Mouse (Mus musculus): ENCODE data around the gene Clcnkb. TPM values are rescaled to one million over a fixed set of nuclear protein-coding genes. Genes with fewer than 3 reads are reported as not detected.

Clcnkb gene
- polyA plus RNA-seq, 1 experiment from 2014 or later: not detected

DNA sequence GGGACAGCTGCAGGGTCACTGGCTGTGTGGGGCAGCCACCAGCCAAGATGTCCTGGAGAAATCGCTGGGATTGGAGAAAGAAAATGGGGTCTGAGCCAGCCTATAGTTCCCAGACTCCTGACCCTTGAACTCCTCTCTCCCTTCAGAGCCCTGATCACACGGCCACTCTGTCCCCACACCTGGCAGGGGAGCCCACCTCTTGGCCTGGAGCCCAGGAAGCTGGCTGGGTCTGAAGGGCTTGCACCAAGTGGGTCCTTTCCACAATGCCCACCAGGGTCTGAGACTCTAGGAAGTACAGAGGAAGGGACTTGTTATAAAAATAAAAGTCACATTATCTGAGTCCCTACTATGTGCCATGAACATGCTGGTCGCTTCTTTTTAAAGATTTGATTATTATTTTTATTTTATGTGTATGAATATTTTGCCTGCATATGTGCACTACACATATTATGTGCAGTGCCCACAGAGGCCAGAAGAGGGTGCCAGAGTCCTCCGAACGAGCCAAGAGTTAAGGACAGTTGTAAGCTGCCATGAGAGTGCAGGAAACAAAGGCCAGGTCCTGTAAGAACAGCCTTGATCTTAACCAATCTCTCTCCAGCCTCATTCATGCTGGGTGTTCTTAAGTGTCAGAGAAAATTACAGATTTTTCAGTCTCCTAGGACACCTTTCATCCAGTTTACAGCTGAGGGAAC is 28.6 kb downstream of the Clcnkb start:
- Histone ChIP-seq H3K4me3 (no peak overlapping the region), H3K36me3 (replicated peaks) (no peaks in the 10 kb centered on the region), H3K9me3 (no peaks in the 10 kb centered on the region), H3K27ac (no peak overlapping the region), H3K4me1 (peaks cover 39% of the 10 kb centered on the region), H3K27me3 (ENCODE audit: poor library complexity, severe bottlenecking) (peaks cover 39% of the 10 kb centered on the region)
- peak; percentile 78 for DNase-seq (ENCODE audit: extremely low spot score, low spot score)
- 21% methylated on average over 5 of the region's 5 CpGs for WGBS

GRCm38 (mm10) chr4:141386150-141386549 is 29.7 kb downstream of the Clcnkb start:
- Histone ChIP-seq H3K36me3 (replicated peaks) (no peaks in the 10 kb centered on the region), H3K27ac (no peak overlapping the region), H3K4me1 (peaks cover 43% of the 10 kb centered on the region), H3K27me3 (ENCODE audit: poor library complexity, severe bottlenecking) (peaks cover 44% of the 10 kb centered on the region), H3K9me3 (no peaks in the 10 kb centered on the region), H3K4me3 (no peak overlapping the region)
- WGBS: 73% methylated on average over 7 of the region's 7 CpGs
- DNase-seq (ENCODE audit: extremely low spot score, low spot score): no peak

- under 1% methylated on average over 7 of the region's 7 CpGs for WGBS
- no peaks in the 10 kb centered on the region for H3K9me3 ChIP-seq
- DNase-seq (ENCODE audit: extremely low spot score, low spot score): peak; percentile 73
These were observed 30.5 kb downstream of the Clcnkb start for GRCm38 (mm10) chr4:141385275-141385674.

DNA sequence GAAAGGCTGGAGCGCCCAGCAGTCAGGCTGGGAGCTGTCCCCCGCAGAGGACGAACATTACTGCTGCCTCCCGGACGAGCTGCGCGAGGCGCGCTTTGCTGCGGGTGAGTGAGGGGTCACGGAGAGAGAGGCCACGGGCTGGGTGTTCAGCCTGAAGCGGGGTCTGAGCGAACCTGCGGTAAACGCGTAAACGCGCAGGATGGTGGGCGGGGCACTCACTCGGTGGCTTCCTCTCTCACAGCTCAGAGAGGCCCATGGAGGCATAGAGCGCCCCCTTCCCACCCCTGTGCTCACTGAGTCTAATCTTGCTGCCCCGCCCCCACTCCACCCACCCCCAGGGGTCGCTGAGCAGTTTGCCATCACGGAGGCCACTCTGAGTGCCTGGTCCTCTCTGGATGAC is 33.4 kb downstream of the Clcnkb start:
- WGBS: under 1% methylated on average over 25 of the region's 25 CpGs
- peak overlapping the region; percentile 21; the same call in 1 of the 2 replicates for H3K27ac ChIP-seq
- DNase-seq (ENCODE audit: extremely low spot score, low spot score): peak; percentile 36
- peak overlapping the region; percentile 53 for H3K4me3 ChIP-seq
- H3K9me3 ChIP-seq: no peaks in the 10 kb centered on the region
- peaks cover 59% of the 10 kb centered on the region for H3K27me3 ChIP-seq (ENCODE audit: poor library complexity, severe bottlenecking)
- no peaks in the 10 kb centered on the region for H3K36me3 ChIP-seq (replicated peaks)
- peaks cover 33% of the 10 kb centered on the region for H3K4me1 ChIP-seq

More at GRCm38 (mm10) chr4:141385275-141385674, 30.5 kb downstream of the Clcnkb start:
- H3K4me3 ChIP-seq: no peak overlapping the region
- no peaks in the 10 kb centered on the region for H3K36me3 ChIP-seq (replicated peaks)
- peaks cover 53% of the 10 kb centered on the region for H3K27me3 ChIP-seq (ENCODE audit: poor library complexity, severe bottlenecking)
- no peak overlapping the region for H3K27ac ChIP-seq
- peaks cover 43% of the 10 kb centered on the region for H3K4me1 ChIP-seq

- peaks cover 52% of the 10 kb centered on the region for H3K27me3 ChIP-seq (ENCODE audit: poor library complexity, severe bottlenecking)
- 67% methylated on average over 8 of the region's 8 CpGs for WGBS
- no peak for DNase-seq (ENCODE audit: extremely low spot score, low spot score)
These were observed 36.1 kb downstream of the Clcnkb start for GRCm38 (mm10) chr4:141379674-141380073.

DNA sequence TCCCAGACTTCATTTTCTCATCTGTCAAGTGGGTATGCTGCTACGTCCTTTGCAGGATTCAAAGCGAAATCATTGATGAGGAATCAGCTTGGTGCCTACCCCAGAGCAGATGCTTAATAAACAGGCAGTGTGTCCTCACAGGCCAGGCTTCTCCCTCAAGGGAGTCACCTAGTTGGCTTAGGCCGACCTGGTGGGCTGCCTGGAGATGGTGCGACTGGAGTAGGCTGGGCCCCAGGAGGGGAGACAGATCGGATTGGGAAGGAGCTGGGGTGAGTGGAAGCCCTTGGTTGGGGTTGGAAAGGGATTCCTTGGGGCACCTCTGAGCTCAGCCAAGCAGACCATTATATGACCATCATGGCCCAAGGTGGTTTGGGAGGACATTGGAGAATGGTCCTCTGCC is 43.4 kb downstream of the Clcnkb start:
- peaks cover 45% of the 10 kb centered on the region for H3K27me3 ChIP-seq (ENCODE audit: poor library complexity, severe bottlenecking)
- H3K9me3 ChIP-seq: no peaks in the 10 kb centered on the region
- no peaks in the 10 kb centered on the region for H3K36me3 ChIP-seq (replicated peaks)
- peaks cover 11% of the 10 kb centered on the region for H3K4me1 ChIP-seq
- no peak overlapping the region for H3K4me3 ChIP-seq
- WGBS: 90% methylated on average over 5 of the region's 5 CpGs
- no peak for DNase-seq (ENCODE audit: extremely low spot score, low spot score)
- no peak overlapping the region for H3K27ac ChIP-seq

More at GRCm38 (mm10) chr4:141379674-141380073, 36.1 kb downstream of the Clcnkb start:
- no peaks in the 10 kb centered on the region for H3K36me3 ChIP-seq (replicated peaks)
- H3K4me1 ChIP-seq: peaks cover 26% of the 10 kb centered on the region
- no peak overlapping the region for H3K27ac ChIP-seq
- no peak overlapping the region for H3K4me3 ChIP-seq
- H3K9me3 ChIP-seq: no peaks in the 10 kb centered on the region

DNA sequence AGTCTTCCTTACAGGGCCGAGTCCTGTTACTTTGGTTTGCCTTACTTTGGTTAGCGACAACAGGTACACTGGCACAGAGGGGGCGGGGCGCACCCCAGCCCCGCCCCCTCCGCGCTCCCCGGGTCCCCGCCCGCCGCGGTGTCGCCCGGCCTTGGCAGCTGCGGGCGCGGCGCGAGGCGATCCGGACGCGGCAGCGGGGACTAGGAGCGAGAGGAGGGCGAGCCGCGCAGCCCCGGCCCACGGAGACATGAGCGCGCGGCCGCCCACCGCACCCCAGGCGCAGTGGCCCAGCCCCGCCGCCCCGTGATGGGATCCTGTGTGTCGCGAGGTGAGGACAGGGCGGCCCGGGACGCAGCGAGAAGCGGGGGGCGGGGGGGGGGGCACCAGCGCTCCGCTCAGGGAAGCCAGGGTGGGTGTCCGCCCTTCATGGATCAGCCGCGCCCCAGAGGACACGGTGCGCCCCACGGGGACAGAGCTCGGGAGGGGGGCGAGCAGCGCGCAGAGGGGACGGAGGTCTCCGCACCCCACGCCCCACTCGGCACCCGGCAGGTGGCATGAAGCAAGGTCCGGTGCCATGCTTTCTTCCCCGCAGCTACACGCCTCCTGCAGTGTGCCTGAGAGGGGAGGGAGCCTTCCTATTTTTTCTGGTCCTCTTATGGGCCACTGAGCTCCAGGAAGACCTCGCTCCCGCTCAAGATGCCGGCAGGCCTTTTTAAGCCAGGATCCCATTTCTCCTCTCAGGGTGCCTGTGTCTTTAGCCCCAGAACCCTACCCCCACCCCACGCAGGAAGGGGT is 47.6 kb downstream of the Clcnkb start, which contains the start of gene Fam131c:
TSS of gene Fam131c (plus strand) at position 224 of the 795 bp plus-strand sequence.
- WGBS: under 1% methylated on average over 65 of the region's 71 CpGs
- peak within 1 kb of the TSS; percentile 69 for H3K4me3 ChIP-seq
- H3K9me3 ChIP-seq: no peaks in the 10 kb centered on the region
- peaks cover 11% of the 10 kb centered on the region for H3K4me1 ChIP-seq
- H3K27ac ChIP-seq: peak within 1 kb of the TSS; percentile 75
- H3K27me3 ChIP-seq (ENCODE audit: poor library complexity, severe bottlenecking): peaks cover 85% of the 10 kb centered on the region
- no peak for DNase-seq (ENCODE audit: extremely low spot score, low spot score)
- H3K36me3 ChIP-seq (replicated peaks): no peaks in the 10 kb centered on the region

DNA sequence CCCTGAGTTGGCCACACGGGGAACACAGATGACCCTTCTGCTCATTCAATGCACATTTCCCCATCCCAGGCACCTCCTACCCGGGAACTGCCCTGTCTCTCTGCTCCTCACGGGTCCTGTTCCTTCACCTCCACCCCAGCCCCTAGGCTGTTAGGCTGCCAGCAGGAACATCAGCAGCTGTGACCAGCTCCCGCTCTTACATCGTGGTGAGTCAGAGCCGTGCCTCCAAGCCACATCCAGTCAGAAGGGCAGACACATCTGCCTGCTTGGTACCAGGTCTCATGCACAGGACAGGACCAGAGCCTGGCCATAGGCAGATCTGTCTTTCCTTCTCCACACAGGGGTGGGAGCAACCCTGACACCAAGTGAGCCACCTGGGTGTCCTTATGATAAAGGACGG is 49.9 kb downstream of the Clcnkb start:
- no peaks in the 10 kb centered on the region for H3K9me3 ChIP-seq
- H3K4me3 ChIP-seq: no peak overlapping the region
- no peaks in the 10 kb centered on the region for H3K36me3 ChIP-seq (replicated peaks)
- 58% methylated on average over 7 of the region's 7 CpGs for WGBS
- H3K27me3 ChIP-seq (ENCODE audit: poor library complexity, severe bottlenecking): peaks cover 98% of the 10 kb centered on the region
- peaks cover 28% of the 10 kb centered on the region for H3K4me1 ChIP-seq
- DNase-seq (ENCODE audit: extremely low spot score, low spot score): no peak
- no peak overlapping the region for H3K27ac ChIP-seq

- Histone ChIP-seq H3K27me3 (ENCODE audit: poor library complexity, severe bottlenecking) (peaks cover 92% of the 10 kb centered on the region), H3K36me3 (replicated peaks) (no peaks in the 10 kb centered on the region), H3K4me3 (no peak overlapping the region), H3K27ac (no peak overlapping the region), H3K4me1 (peaks cover 33% of the 10 kb centered on the region), H3K9me3 (no peaks in the 10 kb centered on the region)
- 70% methylated on average over 8 of the region's 8 CpGs for WGBS
- no peak for DNase-seq (ENCODE audit: extremely low spot score, low spot score)
These were observed 50.7 kb downstream of the Clcnkb start for GRCm38 (mm10) chr4:141365126-141365525.

- H3K36me3 ChIP-seq (replicated peaks): no peaks in the 10 kb centered on the region
- no peak overlapping the region for H3K4me3 ChIP-seq
- H3K4me1 ChIP-seq: peaks cover 33% of the 10 kb centered on the region
- no peak overlapping the region for H3K27ac ChIP-seq
- WGBS: 31% methylated on average over 11 of the region's 11 CpGs
- H3K27me3 ChIP-seq (ENCODE audit: poor library complexity, severe bottlenecking): peaks cover 78% of the 10 kb centered on the region
- peak; percentile 89 for DNase-seq (ENCODE audit: extremely low spot score, low spot score)
- H3K9me3 ChIP-seq: no peaks in the 10 kb centered on the region
These were observed 52.8 kb downstream of the Clcnkb start for GRCm38 (mm10) chr4:141362937-141363548.

DNA sequence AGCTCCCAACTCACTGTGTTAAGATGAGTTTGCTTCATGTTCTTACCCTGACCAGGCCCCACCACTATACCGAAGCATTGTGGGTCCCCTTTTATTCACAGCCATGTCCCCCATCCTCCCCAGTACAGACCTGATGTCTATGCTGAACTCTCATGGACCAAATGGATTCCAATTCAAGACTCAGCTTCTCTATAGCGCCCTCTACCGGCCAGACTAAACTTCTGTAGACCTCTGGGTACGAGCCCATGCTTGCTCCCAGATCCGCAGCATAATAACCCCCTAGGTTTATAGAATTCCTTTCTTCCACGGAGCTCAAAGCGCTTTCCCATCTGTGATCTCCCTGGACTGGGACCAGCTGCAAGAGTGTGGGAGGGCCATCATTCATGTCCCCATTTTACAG is 55.0 kb downstream of the Clcnkb start:
- H3K27ac ChIP-seq: no peak overlapping the region
- DNase-seq (ENCODE audit: extremely low spot score, low spot score): peak; percentile 46
- peaks cover 56% of the 10 kb centered on the region for H3K27me3 ChIP-seq (ENCODE audit: poor library complexity, severe bottlenecking)
- no peaks in the 10 kb centered on the region for H3K36me3 ChIP-seq (replicated peaks)
- no peak overlapping the region for H3K4me3 ChIP-seq
- peaks cover 29% of the 10 kb centered on the region for H3K4me1 ChIP-seq
- no peaks in the 10 kb centered on the region for H3K9me3 ChIP-seq
- 27% methylated on average over 7 of the region's 7 CpGs for WGBS

DNA sequence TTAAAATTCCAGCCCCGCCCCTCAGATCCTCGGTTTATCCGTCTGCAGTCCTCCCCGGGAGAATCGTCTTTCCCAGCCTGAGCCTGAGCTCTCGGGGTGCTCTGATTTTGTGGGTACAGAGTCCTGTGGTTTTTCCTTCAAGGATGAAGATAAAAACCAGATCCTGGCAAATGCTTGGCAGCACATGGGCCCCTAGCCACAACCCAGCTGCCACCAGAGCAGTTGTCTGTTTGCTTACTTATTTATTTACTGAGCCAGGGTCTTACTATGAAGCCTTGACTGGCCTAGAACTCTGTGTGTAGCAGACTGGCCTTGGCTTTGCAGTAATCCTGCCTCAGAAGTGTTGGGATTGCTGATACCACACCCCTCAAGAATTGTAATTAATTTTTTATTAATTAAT is 56.6 kb downstream of the Clcnkb start:
- Histone ChIP-seq H3K36me3 (replicated peaks) (no peaks in the 10 kb centered on the region), H3K4me3 (no peak overlapping the region), H3K27me3 (ENCODE audit: poor library complexity, severe bottlenecking) (peaks cover 40% of the 10 kb centered on the region), H3K4me1 (peaks cover 29% of the 10 kb centered on the region), H3K27ac (no peak overlapping the region), H3K9me3 (no peaks in the 10 kb centered on the region)
- DNase-seq (ENCODE audit: extremely low spot score, low spot score): no peak
- 83% methylated on average over 6 of the region's 6 CpGs for WGBS

- H3K27ac ChIP-seq: no peak overlapping the region
- no peak overlapping the region for H3K4me3 ChIP-seq
- H3K27me3 ChIP-seq (ENCODE audit: poor library complexity, severe bottlenecking): peaks cover 26% of the 10 kb centered on the region
- peaks cover 31% of the 10 kb centered on the region for H3K4me1 ChIP-seq
- DNase-seq (ENCODE audit: extremely low spot score, low spot score): no peak
- H3K9me3 ChIP-seq: no peaks in the 10 kb centered on the region
- H3K36me3 ChIP-seq (replicated peaks): no peaks in the 10 kb centered on the region
These were observed 58.0 kb downstream of the Clcnkb start for GRCm38 (mm10) chr4:141357811-141358210.
